In the genomic region with DNA sequence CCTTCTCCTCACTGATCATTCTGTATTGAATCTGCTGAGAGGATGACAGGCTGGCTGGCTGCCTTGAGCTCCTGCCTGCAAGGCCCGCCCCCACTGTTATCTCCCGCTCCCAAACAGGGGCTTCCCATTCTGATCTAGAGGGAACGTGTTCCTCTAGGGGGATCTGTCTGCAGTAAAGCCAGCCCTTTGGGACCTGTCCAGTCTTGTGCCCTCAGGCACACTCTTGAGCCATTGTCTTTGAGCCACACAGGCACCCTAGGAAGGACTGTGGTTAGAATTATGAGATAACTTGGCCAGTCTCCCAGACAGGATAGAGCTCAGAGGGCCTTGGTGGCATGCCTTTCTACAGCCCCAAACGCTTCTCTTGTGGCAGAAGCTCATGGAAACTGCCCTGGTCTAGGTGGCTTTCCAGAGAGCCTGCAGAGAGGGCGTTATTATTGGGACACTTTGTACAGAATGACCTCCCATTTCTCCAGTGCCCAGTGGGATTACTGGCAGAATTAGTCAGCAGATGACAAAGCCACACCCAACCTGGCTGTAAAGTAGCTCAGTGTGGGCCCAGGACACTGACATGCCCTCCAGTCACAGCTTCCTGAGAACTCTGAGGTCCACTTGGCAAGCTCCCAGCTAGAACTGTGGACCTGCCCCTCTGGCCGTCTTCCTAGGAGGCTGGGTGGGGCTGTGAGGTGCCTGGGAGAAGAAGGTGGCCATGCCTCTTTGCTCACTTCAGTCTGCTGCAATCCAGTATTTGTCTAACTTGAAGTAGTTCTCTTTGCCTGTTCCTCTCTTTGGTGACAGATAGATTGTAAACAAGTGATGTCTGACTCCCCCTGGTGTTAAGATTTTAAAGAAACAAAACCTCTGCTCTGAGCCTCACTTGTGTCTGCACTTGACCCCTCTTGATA, we compare ENCODE assay signal across 8 mouse cellular contexts. TPM values are rescaled to one million over a fixed set of nuclear protein-coding genes. Genes with fewer than 3 reads are reported as not detected.
DNase-seq lines count a peak whose midpoint lies in the region; ATAC-seq and TF ChIP-seq lines count a peak whose summit lies in the region.

No protein-coding gene starts in this region.

- no peak overlapping the region for H3K4me3 ChIP-seq in hindbrain, embryonic 12.5 days
- no peak overlapping the region for H3K4me3 ChIP-seq in hindbrain, embryonic 11.5 days (ENCODE audit: low read depth, low read length)
- no peak overlapping the region for H3K4me3 ChIP-seq in heart, adult 2 months

- no peak for DNase-seq in hindbrain, embryonic 11.5 days (ENCODE audit: low spot score)
- peak; percentile 98 for DNase-seq in Muller cell, postnatal 12 days (ENCODE audit: inconsistent ontology term)
- DNase-seq in cerebellum, adult 9-11 months: peak; percentile 82
- peak; percentile 82 to 84 for DNase-seq in heart, adult 2 months
- DNase-seq in kidney, adult 8-10 months: peak; percentile 89
- peak; percentile 92 for DNase-seq in lung, postnatal 10 days
- peak; percentile 15 to 36 for DNase-seq in spleen, postnatal 36 days (ENCODE audit: low spot score in 2 of 2)

- peaks cover 50% of the 10 kb centered on the region for H3K36me3 ChIP-seq in hindbrain, embryonic 12.5 days
- H3K36me3 ChIP-seq in hindbrain, embryonic 11.5 days (ENCODE audit: control insufficient read depth, insufficient read depth, low read length): no peaks in the 10 kb centered on the region
- H3K36me3 ChIP-seq in heart, adult 2 months (ENCODE audit: control insufficient read depth, insufficient read depth, low read length): no peaks in the 10 kb centered on the region

- peak; percentile 23; the same call in 1 of the 2 replicates for ATAC-seq in hindbrain, embryonic 12.5 days (ENCODE audit: low FRiP score)
- no peak for ATAC-seq in hindbrain, embryonic 11.5 days (ENCODE audit: low FRiP score)

- no peak overlapping the region for H3K4me2 ChIP-seq in hindbrain, embryonic 12.5 days (replicated peaks)
- no peak overlapping the region for H3K4me2 ChIP-seq in hindbrain, embryonic 11.5 days (replicated peaks; ENCODE audit: low read depth, low read length)

- TF ChIP-seq POLR2A in heart, adult 2 months (IDR thresholded peaks at IDR 0.05; ENCODE audit: insufficient read depth, low read depth, low read length): no peak

- WGBS in hindbrain, embryonic 12.5 days: 67% methylated on average over 6 of the region's 6 CpGs
- WGBS in hindbrain, embryonic 11.5 days: 77% methylated on average over 6 of the region's 6 CpGs
- WGBS in heart, adult 2 months: 3% methylated on average over 6 of the region's 6 CpGs

- intact Hi-C loops in heart, adult 2 months (cut with DNase I): loop anchor here (1.0 to 2.0 kb wide), 2 partner anchors 37 to 116 kb away; no protein-coding TSS in a partner anchor

- H3K79me2 ChIP-seq in heart, adult 2 months (replicated peaks; ENCODE audit: control insufficient read depth, insufficient read depth, low read length): no peaks in the 10 kb centered on the region

- TF ChIP-seq CTCF in heart, adult 2 months (IDR thresholded peaks at IDR 0.05): peak; percentile 75

- H3K27ac ChIP-seq in hindbrain, embryonic 12.5 days: no peak overlapping the region
- H3K27ac ChIP-seq in hindbrain, embryonic 11.5 days (ENCODE audit: low read depth, low read length): no peak overlapping the region
- H3K27ac ChIP-seq in heart, adult 2 months: peak overlapping the region; percentile 75

- peaks cover 4% of the 10 kb centered on the region for H3K4me1 ChIP-seq in hindbrain, embryonic 12.5 days
- no peaks in the 10 kb centered on the region for H3K4me1 ChIP-seq in hindbrain, embryonic 11.5 days (replicated peaks; ENCODE audit: control insufficient read depth, insufficient read depth, low read length)
- peaks cover 13% of the 10 kb centered on the region for H3K4me1 ChIP-seq in heart, adult 2 months (ENCODE audit: control insufficient read depth, insufficient read depth, low read length)

- no peaks in the 10 kb centered on the region for H3K9me3 ChIP-seq in hindbrain, embryonic 12.5 days (replicated peaks)
- H3K9me3 ChIP-seq in hindbrain, embryonic 11.5 days (ENCODE audit: control insufficient read depth, low read length): no peaks in the 10 kb centered on the region

- H3K9ac ChIP-seq in hindbrain, embryonic 12.5 days: no peak overlapping the region
- H3K9ac ChIP-seq in hindbrain, embryonic 11.5 days (ENCODE audit: low read depth, low read length): no peak overlapping the region
- H3K9ac ChIP-seq in heart, adult 2 months (ENCODE audit: low read depth, low read length): peak overlapping the region; percentile 6; the same call in 1 of the 2 replicates

- TF ChIP-seq EP300 in heart, adult 2 months (IDR thresholded peaks at IDR 0.05; ENCODE audit: insufficient read depth, low read depth, low read length): peak; percentile 45; the same call in 1 of the 2 replicates

- no peaks in the 10 kb centered on the region for H3K27me3 ChIP-seq in hindbrain, embryonic 12.5 days
- no peaks in the 10 kb centered on the region for H3K27me3 ChIP-seq in hindbrain, embryonic 11.5 days (ENCODE audit: control insufficient read depth, insufficient read depth, low read length)
- H3K27me3 ChIP-seq in heart, adult 2 months (ENCODE audit: control insufficient read depth, insufficient read depth, low read length): no peaks in the 10 kb centered on the region

RNA-seq across cellular contexts. Expression of gene Cpsf3, which starts 57.9 kb away (rescaled TPM):
- polyA plus RNA-seq in hindbrain, embryonic 12.5 days (2016; fragmentation: Nextera tagmentation; extraction: Ambion mirVana): 113 and 118 TPM in 2 replicates
- 125 and 140 TPM in 2 replicates for polyA plus RNA-seq in hindbrain, embryonic 11.5 days (2014; fragmentation: Nextera tagmentation; extraction: Ambion mirVana)
- 10 to 100 TPM; 32.5 to 39.0 TPM for total RNA-seq in heart, adult 2 months (2021)
- polyA plus RNA-seq in heart, adult 2 months (2012; rRNA removed): 19.3 and 30.8 TPM in 2 replicates

RNA-seq across cellular contexts. Expression of gene Itgb1bp1, which starts 58.8 kb away (rescaled TPM):
- polyA plus RNA-seq in hindbrain, embryonic 12.5 days (2016; fragmentation: Nextera tagmentation; extraction: Ambion mirVana): 36.5 and 39.6 TPM in 2 replicates
- polyA plus RNA-seq in hindbrain, embryonic 11.5 days (2014; fragmentation: Nextera tagmentation; extraction: Ambion mirVana): 45.5 and 47.6 TPM in 2 replicates
- 10 to 100 TPM; 42.4 to 50.6 TPM for total RNA-seq in heart, adult 2 months (2021)
- polyA plus RNA-seq in heart, adult 2 months (2012; rRNA removed): 15.2 and 26.8 TPM in 2 replicates
